Mouse (Mus musculus) olfactory bulb, adult 2 months (tissue): ENCODE results near the gene Bcat2. TPM values are rescaled to one million over a fixed set of nuclear protein-coding genes. Genes with fewer than 3 reads are reported as not detected.

Experiments used
- H3K27ac ChIP-seq: fragments of 200-500 bp; 2 replicates; pipeline ENCODE4 v1.5.1; 2012; ENCODE audit warnings: low read depth, low read length; ENCODE audit not compliant: insufficient read depth
- H3K4me1 ChIP-seq: fragments of 200-500 bp; 2 replicates; pipeline ENCODE4 v1.6.1; 2012; ENCODE audit warnings: low read length; ENCODE audit not compliant: control insufficient read depth, insufficient read depth
- H3K4me3 ChIP-seq: fragments of 200-500 bp; 2 replicates; pipeline ENCODE4 v1.5.1; 2012; ENCODE audit warnings: mild to moderate bottlenecking, low read depth, low read length, moderate library complexity; ENCODE audit not compliant: insufficient read depth
- CTCF ChIP-seq: fragments of 200-500 bp; IDR thresholded peaks from 2 replicates; pipeline ENCODE4 v1.5.1; 2012; ENCODE audit warnings: low read depth, mild to moderate bottlenecking, low read length, moderate library complexity; ENCODE audit not compliant: insufficient read depth
- POLR2A ChIP-seq: fragments of 200-500 bp; IDR thresholded peaks from 2 replicates; pipeline ENCODE4 v1.6.1; 2012; ENCODE audit warnings: mild to moderate bottlenecking, low read depth, low read length, moderate library complexity; ENCODE audit not compliant: insufficient read depth
- WGBS: fragments of 180-500 bp; shearing (Covaris S2); methylation state at CpG from one replicate; pipeline ENCODE4 v1.1.7; 2018; 5-methylcytosine and 5-hydroxymethylcytosine counted together
- polyA plus RNA-seq: library from polyadenylated mRNA; stranded (reverse); fragments of >200 nt; gene quantifications from 2 replicates; pipeline ENCODE4 v1.2.4, GENCODE M21; 2012; ENCODE audit warnings: low replicate concordance; ENCODE audit not compliant: missing spikeins, insufficient read depth, insufficient read length

Gene Bcat2
- polyA plus RNA-seq, 1 experiment, result not detected

DNA sequence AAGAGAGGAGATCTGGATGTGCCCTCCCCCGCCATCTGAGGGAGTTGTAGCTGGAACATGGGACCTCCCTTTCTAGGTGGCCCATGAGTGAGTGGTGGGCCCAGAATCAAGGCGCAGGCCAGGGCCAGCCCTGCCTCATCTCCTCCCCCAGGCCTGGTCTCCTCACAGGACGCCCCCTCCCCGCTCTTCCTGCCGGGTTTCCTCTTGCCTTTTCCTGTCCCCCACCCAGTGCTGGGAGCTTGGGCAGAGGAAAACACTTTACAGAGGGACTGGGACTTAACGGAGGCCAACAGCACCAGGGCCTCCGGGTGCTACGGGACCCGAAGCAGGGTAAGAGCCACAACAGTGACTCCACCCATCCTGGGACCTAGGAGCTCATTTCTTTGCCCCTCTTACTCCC is 57.3 kb downstream of the Bcat2 start, which contains the start of gene Rasip1:
TSS of gene Rasip1 (plus strand) at position 228 of the 400 bp plus-strand sequence.
- no peak within 1 kb of the TSS for H3K27ac ChIP-seq
- peaks cover 12% of the 10 kb centered on the region for H3K4me1 ChIP-seq
- 92% methylated on average over 9 of the region's 9 CpGs for WGBS
- TF ChIP-seq POLR2A, result no peak
- TF ChIP-seq CTCF, result no peak
- H3K4me3 ChIP-seq, result peak within 1 kb of the TSS; percentile 57

DNA sequence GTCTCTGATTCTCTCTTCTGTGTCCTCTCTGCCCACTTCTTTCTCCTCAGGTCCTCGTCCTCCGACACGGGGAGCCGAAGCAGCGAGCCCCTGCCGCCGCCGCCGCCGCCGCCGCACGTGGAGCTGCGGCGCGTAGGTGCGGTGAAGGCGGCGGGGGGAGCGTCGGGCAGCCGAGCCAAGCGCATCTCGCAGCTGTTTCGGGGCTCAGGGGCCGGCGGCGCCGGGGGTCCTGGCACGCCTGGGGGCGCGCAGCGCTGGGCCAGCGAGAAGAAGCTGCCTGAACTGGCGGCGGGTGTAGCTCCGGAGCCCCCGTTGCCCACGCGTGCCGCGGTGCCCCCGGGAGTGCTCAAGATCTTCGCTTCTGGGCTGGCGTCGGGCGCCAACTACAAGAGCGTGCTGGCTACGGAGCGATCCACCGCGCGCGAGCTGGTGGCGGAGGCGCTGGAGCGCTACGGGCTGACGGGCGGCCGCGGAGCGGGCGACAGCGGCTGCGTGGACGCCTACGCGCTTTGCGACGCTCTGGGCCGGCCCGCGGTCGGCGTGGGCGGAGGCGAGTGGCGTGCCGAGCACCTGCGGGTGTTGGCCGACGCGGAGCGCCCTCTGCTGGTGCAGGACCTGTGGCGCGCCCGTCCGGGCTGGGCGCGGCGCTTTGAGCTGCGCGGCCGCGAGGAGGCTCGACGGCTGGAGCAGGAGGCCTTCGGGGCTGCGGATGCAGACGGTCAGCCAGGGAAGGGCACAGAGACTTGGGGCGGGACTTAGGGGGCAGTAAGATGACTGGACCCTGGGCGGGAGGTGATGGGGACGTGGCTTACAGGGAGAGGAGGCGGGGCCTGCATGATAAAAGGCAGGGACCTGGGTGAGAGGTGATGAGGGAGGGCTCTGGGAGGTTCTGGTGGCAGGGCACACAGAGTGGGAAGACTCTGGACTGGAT is 58.7 kb downstream of the Bcat2 start:
- H3K4me1 ChIP-seq, result peaks cover 18% of the 10 kb centered on the region
- H3K27ac ChIP-seq, result no peak overlapping the region
- peak overlapping the region; percentile 57 for H3K4me3 ChIP-seq
- TF ChIP-seq CTCF, result peak; percentile 84; the same call in 1 of the 2 replicates
- TF ChIP-seq POLR2A, result peak; percentile 52; the same call in 1 of the 2 replicates
- 1% methylated on average over 105 of the region's 105 CpGs for WGBS

DNA sequence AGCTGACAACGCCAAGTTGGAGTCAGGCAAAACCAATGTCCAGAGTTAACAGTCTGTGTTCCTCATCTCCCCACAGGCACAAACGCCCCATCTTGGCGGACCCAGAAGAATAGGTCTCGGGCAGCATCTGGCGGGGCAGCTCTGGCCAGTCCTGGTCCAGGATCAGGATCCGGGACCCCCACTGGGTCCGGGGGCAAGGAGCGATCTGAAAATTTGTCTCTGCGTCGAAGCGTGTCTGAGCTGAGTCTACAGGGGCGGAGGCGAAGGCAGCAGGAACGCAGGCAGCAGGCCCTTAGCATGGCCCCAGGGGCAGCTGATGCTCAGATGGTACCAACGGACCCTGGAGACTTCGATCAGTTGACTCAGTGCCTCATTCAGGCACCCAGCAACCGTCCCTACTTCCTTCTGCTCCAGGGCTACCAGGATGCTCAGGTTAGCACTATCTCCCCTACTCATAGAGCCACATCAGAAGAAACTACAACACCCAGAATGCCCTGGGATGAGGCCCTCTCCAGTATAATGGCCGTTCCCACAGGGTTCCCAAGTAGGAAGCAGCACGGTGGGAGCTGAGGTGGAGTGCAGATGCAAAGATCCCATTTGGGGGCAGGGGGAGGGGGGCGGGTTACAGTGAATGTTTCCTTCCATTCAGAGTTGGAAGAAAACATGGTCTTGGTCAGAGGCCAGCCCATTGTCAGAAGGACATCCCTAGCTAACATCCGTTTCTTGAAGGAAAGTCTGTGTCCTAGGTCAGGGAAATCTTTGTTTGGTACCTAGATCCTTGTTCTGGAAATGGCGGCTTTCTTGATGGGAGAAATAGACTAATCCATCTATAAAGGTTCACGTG is 60.3 kb downstream of the Bcat2 start:
- Histone ChIP-seq H3K4me3 (no peak overlapping the region), H3K27ac (no peak overlapping the region), H3K4me1 (peaks cover 18% of the 10 kb centered on the region)
- WGBS, result 85% methylated on average over 23 of the region's 23 CpGs
- TF ChIP-seq POLR2A, result no peak
- TF ChIP-seq CTCF, result no peak

DNA sequence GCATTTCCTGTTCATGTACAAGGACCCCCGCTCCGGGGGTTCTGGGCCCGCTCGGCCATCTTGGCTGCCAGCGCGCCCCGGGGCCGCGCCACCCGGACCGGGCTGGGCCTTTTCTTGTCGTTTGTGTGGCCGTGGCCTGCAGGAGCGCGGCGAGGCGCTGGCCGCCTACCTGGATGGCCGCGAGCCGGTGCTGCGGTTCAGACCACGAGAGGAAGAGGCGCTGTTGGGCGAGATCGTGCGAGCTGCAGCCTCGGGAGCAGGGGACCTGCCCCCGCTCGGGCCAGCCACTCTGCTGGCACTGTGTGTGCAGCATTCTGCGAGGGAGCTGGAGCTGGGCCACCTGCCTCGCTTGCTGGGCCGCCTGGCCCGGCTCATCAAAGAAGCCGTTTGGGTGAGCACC is 62.5 kb downstream of the Bcat2 start:
- 25% methylated on average over 35 of the region's 35 CpGs for WGBS
- Histone ChIP-seq H3K27ac (no peak overlapping the region), H3K4me3 (peak overlapping the region; percentile 35), H3K4me1 (peaks cover 18% of the 10 kb centered on the region)
- TF ChIP-seq POLR2A (no peak), CTCF (no peak)

DNA sequence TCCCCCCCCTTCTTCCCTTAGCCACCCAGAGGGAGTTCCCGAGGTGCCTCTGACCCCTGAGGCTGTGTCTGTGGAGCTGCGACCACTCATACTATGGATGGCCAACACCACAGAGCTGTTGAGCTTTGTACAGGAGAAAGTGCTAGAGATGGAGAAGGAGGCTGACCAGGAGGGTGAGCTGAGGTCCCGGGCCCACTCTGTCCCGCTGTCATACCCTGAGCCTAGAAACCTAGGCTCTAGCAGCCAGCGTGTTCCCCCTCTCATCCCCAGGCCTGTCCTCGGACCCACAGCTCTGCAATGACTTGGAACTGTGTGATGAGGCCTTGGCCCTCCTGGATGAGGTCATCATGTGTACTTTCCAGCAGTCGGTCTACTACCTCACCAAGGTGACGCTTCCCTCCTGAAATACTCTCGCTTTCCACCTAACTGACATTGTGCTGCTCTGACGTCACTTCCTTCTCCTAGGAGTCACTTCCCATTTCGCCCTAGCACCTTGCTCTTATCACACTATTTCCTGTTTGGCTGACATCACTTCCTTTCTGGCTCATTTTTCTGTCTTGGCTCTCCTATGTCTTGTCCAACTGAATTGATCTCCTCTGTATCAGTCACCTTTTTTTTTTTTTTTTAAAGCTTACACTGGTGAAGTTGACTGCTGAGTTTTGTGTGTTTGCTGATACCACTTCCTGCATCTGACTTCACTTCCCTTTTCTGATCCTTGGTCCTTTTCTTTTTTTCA is 65.2 kb downstream of the Bcat2 start:
- peaks cover 13% of the 10 kb centered on the region for H3K4me1 ChIP-seq
- no peak overlapping the region for H3K4me3 ChIP-seq
- no peak overlapping the region for H3K27ac ChIP-seq
- TF ChIP-seq POLR2A, result no peak
- TF ChIP-seq CTCF, result no peak
- WGBS, result 92% methylated on average over 11 of the region's 11 CpGs

DNA sequence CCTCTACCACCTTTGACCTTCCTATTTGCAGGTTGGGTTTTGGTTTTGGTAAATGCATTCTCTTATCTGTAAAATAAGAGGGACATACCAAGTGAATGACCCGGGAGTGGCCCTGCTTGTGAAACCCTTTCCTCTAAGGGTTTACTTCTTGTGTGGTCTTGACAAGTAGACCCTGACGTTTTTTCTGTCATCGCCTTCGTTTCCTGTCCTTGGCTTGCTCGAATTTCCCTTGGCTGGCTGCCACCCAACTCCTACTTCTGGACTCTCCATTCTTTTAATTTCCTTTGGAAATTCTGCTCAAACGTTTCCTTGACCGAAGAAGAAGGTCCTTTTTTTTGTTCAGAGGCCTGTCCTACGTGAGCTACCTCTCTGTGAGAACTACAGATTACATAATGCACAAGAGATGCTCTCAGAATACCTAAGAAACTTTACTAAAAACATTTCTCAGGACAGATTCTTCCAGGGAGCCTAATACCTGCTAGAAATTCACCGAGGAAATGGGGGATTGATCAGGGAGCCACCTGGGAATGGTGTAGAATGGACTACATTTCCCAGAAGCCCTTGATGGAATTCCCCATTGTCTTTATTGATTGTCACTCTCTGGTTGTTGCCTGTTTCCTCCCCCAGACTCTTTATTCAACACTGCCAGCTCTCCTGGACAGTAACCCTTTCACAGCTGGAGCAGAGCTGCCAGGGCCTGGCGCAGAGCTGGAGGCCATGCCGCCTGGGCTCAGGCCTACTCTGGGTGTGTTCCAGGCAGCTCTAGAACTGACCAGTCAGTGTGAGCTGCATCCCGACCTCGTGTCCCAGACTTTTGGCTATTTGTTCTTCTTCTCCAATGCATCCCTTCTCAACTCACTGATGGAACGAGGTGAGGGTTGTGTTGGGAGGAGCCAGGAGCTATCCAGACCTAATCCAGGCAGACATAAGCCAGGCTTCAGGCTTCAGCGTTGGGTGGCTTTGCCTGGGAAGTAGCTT is 66.0 kb downstream of the Bcat2 start:
- no peak for TF ChIP-seq POLR2A
- no peak for TF ChIP-seq CTCF
- WGBS, result 77% methylated on average over 15 of the region's 15 CpGs
- Histone ChIP-seq H3K4me1 (peaks cover 13% of the 10 kb centered on the region), H3K4me3 (no peak overlapping the region), H3K27ac (no peak overlapping the region)

DNA sequence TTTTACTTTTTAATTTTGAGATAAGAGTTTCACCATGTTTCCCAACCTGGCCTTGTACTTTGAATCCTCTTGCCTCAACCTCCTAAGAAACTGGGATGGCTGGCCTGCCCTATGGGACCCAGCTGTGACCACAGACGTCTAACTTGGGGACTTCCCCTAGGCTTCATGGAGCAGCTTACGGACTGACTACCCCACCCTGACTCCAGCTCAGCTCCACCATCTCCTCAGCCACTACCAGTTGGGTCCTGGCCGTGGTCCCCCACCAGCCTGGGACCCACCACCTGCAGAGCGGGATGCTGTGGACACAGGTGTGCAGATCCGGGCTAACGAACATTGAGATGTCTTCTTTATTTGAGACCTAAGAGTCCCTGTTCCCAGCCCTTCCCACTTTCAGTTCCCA is 67.8 kb downstream of the Bcat2 start:
- WGBS, result 97% methylated on average over 6 of the region's 6 CpGs
- Histone ChIP-seq H3K4me3 (no peak overlapping the region), H3K4me1 (peaks cover 14% of the 10 kb centered on the region), H3K27ac (no peak overlapping the region)
- TF ChIP-seq CTCF (no peak), POLR2A (no peak)
